Mouse (Mus musculus): Measurements from ENCODE around the gene Rnf225. TPM values are rescaled to one million over a fixed set of nuclear protein-coding genes. Genes with fewer than 3 reads are reported as not detected.

Gene Rnf225
- polyA plus RNA-seq, 1 experiment from 2014 or later: 0.59 TPM

DNA sequence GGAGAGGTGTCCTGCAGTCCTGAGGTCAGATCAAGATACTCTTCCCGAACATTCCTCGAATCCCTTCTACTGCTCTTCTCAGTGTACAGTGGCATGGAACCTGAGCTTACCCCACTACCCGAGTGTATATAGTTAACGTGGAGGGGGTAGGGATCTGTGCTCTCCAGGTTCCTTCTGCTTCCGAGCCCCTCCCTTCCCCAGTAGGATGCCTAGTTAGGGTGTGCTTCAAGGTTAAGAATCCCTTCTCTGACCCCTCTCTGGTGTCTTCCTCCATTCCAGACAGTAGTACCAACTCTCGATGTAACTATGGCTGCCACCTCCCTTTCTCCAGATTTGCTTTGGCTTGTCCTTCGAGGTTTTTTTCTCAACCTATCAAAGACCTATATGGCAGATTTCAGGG lies 53.1 kb downstream of the Rnf225 start:
- no peaks in the 10 kb centered on the region for H3K27me3 ChIP-seq (ENCODE audit: control insufficient read depth, insufficient read depth, low read length)
- 88% methylated on average over 7 of the region's 7 CpGs for WGBS
- H3K9me3 ChIP-seq (ENCODE audit: control insufficient read depth, low read length): no peaks in the 10 kb centered on the region
- H3K27ac ChIP-seq (replicated peaks; ENCODE audit: low read depth, low read length): no peak overlapping the region
- H3K4me3 ChIP-seq (ENCODE audit: low read depth, low read length): no peak overlapping the region
- H3K4me1 ChIP-seq (ENCODE audit: control insufficient read depth, insufficient read depth, low read length): no peaks in the 10 kb centered on the region
- DNase-seq (ENCODE audit: low spot score) (no peak), ATAC-seq (ENCODE audit: insufficient number of reproducible peaks, low FRiP score, low TSS enrichment, low read depth) (no peak)
- H3K36me3 ChIP-seq (ENCODE audit: control insufficient read depth, insufficient read depth, low read length): peaks cover 3% of the 10 kb centered on the region; the same call in 1 of the 2 replicates
- H3K4me2 ChIP-seq (ENCODE audit: low read depth, severe bottlenecking): no peak overlapping the region
- H3K9ac ChIP-seq (ENCODE audit: low read length): no peak overlapping the region

Other genes starting within 250 kb of the Rnf225 start
- gene Vmn2r55, start 242.4 kb upstream of the Rnf225 start, polyA plus RNA-seq (2014; fragmentation: Nextera tagmentation; extraction: Ambion mirVana): not detected in 2 replicates
- not detected in 2 replicates for gene Vmn2r56, start 192.4 kb upstream of the Rnf225 start, polyA plus RNA-seq (2014; fragmentation: Nextera tagmentation; extraction: Ambion mirVana)
- gene Zscan18, start 123.8 kb upstream of the Rnf225 start, polyA plus RNA-seq (2014; fragmentation: Nextera tagmentation; extraction: Ambion mirVana): 11.6 and 17.7 TPM in 2 replicates
- gene Zfp329, start 108.6 kb upstream of the Rnf225 start, polyA plus RNA-seq (2014; fragmentation: Nextera tagmentation; extraction: Ambion mirVana): 18.5 and 21.1 TPM in 2 replicates
- gene Zfp110, start 92.7 kb upstream of the Rnf225 start, polyA plus RNA-seq (2014; fragmentation: Nextera tagmentation; extraction: Ambion mirVana): 38.3 and 38.4 TPM in 2 replicates
- gene Zfp128, start 46.2 kb upstream of the Rnf225 start, polyA plus RNA-seq (2014; fragmentation: Nextera tagmentation; extraction: Ambion mirVana): 6.3 and 7.7 TPM in 2 replicates
- 28.1 and 29.0 TPM in 2 replicates for gene Zscan22, start 29.6 kb upstream of the Rnf225 start, polyA plus RNA-seq (2014; fragmentation: Nextera tagmentation; extraction: Ambion mirVana)
- 1,067 and 1,071 TPM in 2 replicates for gene Rps5, start 5.1 kb upstream of the Rnf225 start, polyA plus RNA-seq (2014; fragmentation: Nextera tagmentation; extraction: Ambion mirVana)
- 8.2 and 10.2 TPM in 2 replicates for gene Zfp324, start 38.4 kb downstream of the Rnf225 start, polyA plus RNA-seq (2014; fragmentation: Nextera tagmentation; extraction: Ambion mirVana)
- 7.5 and 10.3 TPM in 2 replicates for gene Zfp446, start 50.4 kb downstream of the Rnf225 start, polyA plus RNA-seq (2014; fragmentation: Nextera tagmentation; extraction: Ambion mirVana)
- gene Slc27a5, start 70.8 kb downstream of the Rnf225 start, polyA plus RNA-seq (2014; fragmentation: Nextera tagmentation; extraction: Ambion mirVana): not detected in 2 replicates
- 610 and 647 TPM in 2 replicates for gene Trim28, start 71.7 kb downstream of the Rnf225 start, polyA plus RNA-seq (2014; fragmentation: Nextera tagmentation; extraction: Ambion mirVana)
- gene Zbtb45, start 82.6 kb downstream of the Rnf225 start, polyA plus RNA-seq (2014; fragmentation: Nextera tagmentation; extraction: Ambion mirVana): 30.6 and 31.5 TPM in 2 replicates
- gene Chmp2a, start 107.4 kb downstream of the Rnf225 start, polyA plus RNA-seq (2014; fragmentation: Nextera tagmentation; extraction: Ambion mirVana): 84.2 and 93.8 TPM in 2 replicates
- gene Ube2m, start 110.9 kb downstream of the Rnf225 start, polyA plus RNA-seq (2014; fragmentation: Nextera tagmentation; extraction: Ambion mirVana): 199 TPM in 2 replicates
- gene Mzf1, start 127.3 kb downstream of the Rnf225 start, polyA plus RNA-seq (2014; fragmentation: Nextera tagmentation; extraction: Ambion mirVana): 2.3 TPM in 2 replicates
- not detected in 2 replicates for gene Vmn1r85, start 167.8 kb downstream of the Rnf225 start, polyA plus RNA-seq (2014; fragmentation: Nextera tagmentation; extraction: Ambion mirVana)
- gene Vmn1r86, start 192.5 kb downstream of the Rnf225 start, polyA plus RNA-seq (2014; fragmentation: Nextera tagmentation; extraction: Ambion mirVana): not detected in 2 replicates
- gene Vmn1r87, start 212.7 kb downstream of the Rnf225 start, polyA plus RNA-seq (2014; fragmentation: Nextera tagmentation; extraction: Ambion mirVana): not detected in 2 replicates
- not detected in 2 replicates for gene Vmn1r88, start 232.2 kb downstream of the Rnf225 start, polyA plus RNA-seq (2014; fragmentation: Nextera tagmentation; extraction: Ambion mirVana)